Mouse (Mus musculus) mesoderm, embryonic 11.5 days (tissue): ENCODE measurements around the gene Tns3.
"Not testable (repeated sequence)": the region's sequence is repeated elsewhere in the genome, so short reads cannot be mapped to it uniquely, and the experiment has no call there.

Source experiments
- DNase-seq: peaks from one replicate; pipeline ENCODE4 v3.0.0-alpha.2; 2012; ENCODE audit warnings: low read depth, low spot score

Gene Tns3

GRCm38 (mm10) chr11:8579789-8580188 is 84.5 kb downstream of the Tns3 start:
- no peak for DNase-seq

- DNase-seq, result no peak
Observed at GRCm38 (mm10) chr11:8575217-8576180, 88.8 kb downstream of the Tns3 start.

GRCm38 (mm10) chr11:8574562-8574961 is 89.8 kb downstream of the Tns3 start:
- no peak for DNase-seq

GRCm38 (mm10) chr11:8572762-8573161 is 91.6 kb downstream of the Tns3 start:
- DNase-seq, result no peak

DNA sequence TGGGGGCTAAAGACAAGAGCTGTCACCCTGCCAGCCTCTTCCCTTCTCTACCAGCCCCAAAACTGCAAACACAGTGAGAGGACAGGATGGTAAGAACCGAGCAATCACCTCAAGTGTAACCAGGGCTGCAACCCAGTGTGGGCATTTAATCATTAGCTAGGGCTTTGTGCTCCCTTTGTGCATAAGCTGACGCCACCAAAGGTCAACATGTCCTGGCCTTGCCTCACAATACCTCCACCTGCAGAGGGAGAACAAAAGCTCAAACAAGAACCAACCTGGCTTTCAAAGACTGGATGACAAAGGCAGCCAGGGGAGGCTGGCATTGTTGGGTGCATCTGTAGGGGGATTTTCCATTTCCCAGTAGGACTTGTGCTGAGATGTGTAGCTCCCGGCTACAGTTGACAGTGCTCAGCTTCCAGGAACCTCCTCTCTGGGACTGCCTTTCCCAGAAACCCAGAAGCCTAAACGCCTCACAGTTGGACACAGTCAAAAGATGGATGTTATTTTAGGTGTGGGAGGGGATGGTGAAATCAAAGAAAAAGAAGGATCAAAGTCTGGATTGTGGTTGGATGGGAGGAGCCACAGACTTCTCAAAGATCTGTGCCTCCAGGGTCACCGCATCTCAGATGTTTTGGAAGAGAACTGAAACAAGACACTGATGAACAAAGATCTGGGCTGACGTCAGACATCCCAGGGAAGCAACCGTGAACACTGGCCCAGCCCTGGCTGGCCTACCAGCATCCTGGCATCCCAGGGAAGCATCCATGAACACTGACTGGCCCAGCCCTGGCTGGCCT is 94.9 kb downstream of the Tns3 start:
- peak; percentile 39 for DNase-seq

DNA sequence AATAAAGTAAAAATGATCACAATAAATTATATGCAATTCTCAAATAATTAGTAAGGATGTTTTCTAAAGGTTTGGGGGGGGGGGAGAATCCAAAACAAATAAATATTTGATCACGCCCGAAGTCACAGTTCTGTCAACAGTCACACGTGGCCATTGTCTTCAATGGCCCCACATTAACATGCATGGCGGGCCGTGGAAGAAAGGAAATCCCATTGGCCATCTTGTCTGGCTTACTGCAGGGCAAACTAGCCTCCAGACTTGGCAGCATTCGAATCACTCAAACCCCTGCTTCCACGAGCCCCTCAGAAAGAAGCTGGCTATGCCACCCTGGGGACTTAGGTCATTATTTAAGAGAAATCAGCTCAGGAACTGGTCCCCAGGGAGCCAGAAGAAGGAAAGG is 95.5 kb downstream of the Tns3 start:
- no peak for DNase-seq

GRCm38 (mm10) chr11:8566250-8566853 is 98.0 kb downstream of the Tns3 start:
- no peak for DNase-seq

- no peak for DNase-seq
Observed at GRCm38 (mm10) chr11:8558761-8559282, 105.5 kb downstream of the Tns3 start.

DNA sequence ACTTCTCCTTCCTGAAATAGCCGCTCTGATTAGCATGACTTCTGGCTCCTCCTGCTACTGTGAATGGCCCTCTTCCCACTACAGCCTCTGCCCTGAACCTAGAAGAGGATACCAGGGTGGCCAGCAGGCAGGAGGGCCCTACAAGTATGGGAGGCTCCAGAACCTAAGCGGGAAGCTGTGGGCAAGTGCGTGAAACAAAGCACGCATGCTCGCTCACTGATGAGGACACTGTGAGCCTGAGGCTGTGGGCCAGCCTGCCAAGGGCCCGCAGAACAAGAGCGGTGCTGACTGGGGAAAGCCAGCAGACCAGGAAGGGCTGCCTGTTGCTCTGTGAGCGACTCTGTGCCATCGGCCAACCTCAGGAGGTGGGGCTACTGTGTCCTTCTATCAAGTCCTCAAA is 106.1 kb downstream of the Tns3 start:
- DNase-seq, result no peak

- DNase-seq, result no peak
Observed at GRCm38 (mm10) chr11:8557006-8557405, 107.3 kb downstream of the Tns3 start.

GRCm38 (mm10) chr11:8551710-8552109 is 112.6 kb downstream of the Tns3 start:
- DNase-seq, result no peak

DNA sequence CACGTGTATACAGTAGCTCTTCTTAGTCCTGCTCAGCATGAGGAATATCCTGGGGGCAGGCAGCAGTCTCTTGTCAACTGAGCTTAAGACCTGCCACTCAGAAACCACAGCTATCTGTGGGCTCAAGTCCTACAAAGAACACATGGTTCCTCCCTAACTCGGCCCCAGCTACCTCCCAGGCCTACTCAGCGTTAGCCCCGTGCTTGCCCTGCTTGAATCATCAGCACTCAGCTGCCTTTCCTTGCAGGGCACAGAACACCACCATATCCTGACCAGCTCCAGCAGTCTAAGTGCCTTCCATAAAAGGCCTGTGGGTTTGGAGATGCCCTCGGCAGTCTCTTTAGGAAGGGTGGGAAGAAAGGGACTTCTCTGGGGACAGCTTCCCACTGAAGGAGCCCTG is 116.7 kb downstream of the Tns3 start:
- no peak for DNase-seq

GRCm38 (mm10) chr11:8545798-8546197 is 118.5 kb downstream of the Tns3 start:
- no peak for DNase-seq

DNA sequence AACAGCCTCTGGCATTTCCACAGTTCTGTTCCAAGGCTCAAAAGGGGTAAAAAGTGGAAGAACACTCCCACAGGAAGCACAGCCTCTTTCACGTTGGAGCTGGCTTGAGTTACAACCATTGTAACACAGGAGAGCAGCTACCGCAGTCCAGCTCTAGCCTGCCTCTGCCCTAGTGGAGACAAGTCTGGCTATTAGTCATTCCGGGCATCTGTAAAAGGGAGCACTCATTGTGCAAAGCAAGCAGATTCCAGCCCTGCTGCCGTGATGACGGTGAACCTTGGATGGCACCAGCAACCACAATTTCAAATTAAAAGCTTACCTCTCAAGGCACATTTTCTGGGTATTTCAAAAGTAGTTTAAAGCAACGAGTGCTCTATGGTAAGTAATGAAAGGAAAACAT is 120.0 kb downstream of the Tns3 start:
- DNase-seq, result no peak

DNA sequence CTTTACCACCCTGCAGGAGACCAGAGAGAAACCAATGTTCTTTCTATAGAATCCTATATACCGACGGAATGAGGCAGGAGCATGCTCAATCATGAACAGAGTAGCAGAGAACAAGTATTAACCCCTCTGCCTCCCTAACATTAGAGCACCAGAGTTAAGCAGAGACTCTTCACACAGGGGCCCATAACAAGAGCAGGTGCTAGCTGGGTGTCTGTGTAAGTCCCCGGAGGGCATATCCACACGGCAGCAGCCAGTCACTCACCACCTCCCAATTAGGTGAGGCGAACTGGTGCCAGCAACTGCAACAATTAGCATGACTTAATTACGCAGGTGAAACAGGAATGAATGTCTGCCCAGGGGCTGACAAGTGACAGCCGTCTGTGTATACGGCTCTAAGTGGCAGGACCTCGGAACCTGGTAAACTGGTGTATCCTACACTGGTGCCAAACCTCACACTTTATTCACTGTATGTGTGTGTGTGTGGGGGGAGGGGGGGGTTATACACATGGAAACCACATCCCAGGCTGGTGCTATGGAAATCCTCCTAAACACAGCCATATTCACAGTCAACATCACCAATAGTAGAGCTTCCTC is 123.0 kb downstream of the Tns3 start:
- no peak for DNase-seq

DNA sequence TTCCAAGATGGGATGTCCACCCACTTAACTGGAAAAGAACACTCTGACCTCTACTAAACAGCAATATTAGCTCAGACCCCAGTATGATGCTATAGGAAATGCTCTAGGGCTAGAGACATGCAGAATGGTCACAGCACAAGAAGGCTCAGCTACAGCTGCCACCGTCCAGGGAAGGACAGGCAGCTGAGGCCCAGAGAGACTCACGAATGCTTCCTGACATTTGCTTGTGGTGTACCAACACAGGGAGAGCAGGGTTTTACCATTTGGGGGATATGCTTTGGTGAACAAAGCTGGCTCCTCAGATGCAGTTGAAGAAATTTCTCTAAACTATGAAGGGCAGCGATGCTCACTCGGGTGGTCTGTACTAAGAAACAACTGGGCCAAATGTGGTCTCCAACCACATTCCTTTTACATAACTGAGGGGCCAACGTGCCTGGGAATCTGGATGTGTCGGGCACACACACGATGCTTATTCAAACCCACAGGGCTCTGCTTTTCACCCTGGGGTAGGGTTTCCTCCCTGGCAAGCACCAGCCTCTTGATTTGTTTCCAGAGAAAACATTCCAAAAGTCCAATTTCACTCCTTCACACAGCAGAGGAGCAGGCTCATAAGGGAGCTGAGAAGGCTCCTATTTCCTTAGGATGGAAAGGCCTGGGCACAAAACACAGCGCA is 124.6 kb downstream of the Tns3 start:
- peak; percentile 35 for DNase-seq

GRCm38 (mm10) chr11:8537013-8537614 is 127.2 kb downstream of the Tns3 start:
- no peak for DNase-seq

GRCm38 (mm10) chr11:8534893-8535292 is 129.4 kb downstream of the Tns3 start:
- peak; percentile 72 for DNase-seq

- not testable (repeated sequence) for DNase-seq
Observed at GRCm38 (mm10) chr11:8532771-8533170, 131.6 kb downstream of the Tns3 start.

GRCm38 (mm10) chr11:8532112-8532747 is 132.1 kb downstream of the Tns3 start:
- no peak for DNase-seq
